ENCODE assay signal across 9 mouse cellular contexts in genomic region chr19:47890489-47891130, GRCm38 (mm10). TPM values are rescaled to one million over a fixed set of nuclear protein-coding genes. Genes with fewer than 3 reads are reported as not detected.
DNase-seq lines count a peak whose midpoint lies in the region; ATAC-seq lines count a peak whose summit lies in the region.
"Had no signal": no experiment of that assay in that cellular context is flagged by ENCODE, and none has a peak within 500 bp of the region (broad histone marks: within the 10 kb centered on the region; RNA-seq: fewer than 3 reads in every experiment).

No protein-coding gene starts in this region.

- no peak for ATAC-seq in lung, embryonic 15.5 days (ENCODE audit: borderline replicate concordance, extremely low read depth, low FRiP score, low TSS enrichment)
- no peak for ATAC-seq in forebrain, embryonic 11.5 days (replicated peaks; ENCODE audit: low FRiP score)
- ATAC-seq: forebrain, postnatal 0 days had no signal

- H3K4me1 ChIP-seq in lung, embryonic 15.5 days: peaks cover 47% of the 10 kb centered on the region
- no peaks in the 10 kb centered on the region for H3K4me1 ChIP-seq in forebrain, embryonic 11.5 days (replicated peaks; ENCODE audit: control insufficient read depth, insufficient read depth, low read length)

- 0 out of 2 replicates have a peak overlapping the region, but pooled peaks have one; percentile 11 for H3K4me3 ChIP-seq in lung, embryonic 15.5 days
- H3K4me3 ChIP-seq in forebrain, embryonic 11.5 days (ENCODE audit: low read depth, low read length): no peak overlapping the region

- DNase-seq in adrenal gland, adult 2 months: peak; percentile 40
- no peak for DNase-seq in adrenal gland, adult 8-10 months
- DNase-seq in 3T3-L1 (ENCODE audit: low read depth, low spot score): peak; percentile 88
- DNase-seq in kidney, adult 11 months: peak; percentile 75
- DNase-seq in left cerebral cortex, postnatal 4 days: no peak
- no peak for DNase-seq in cerebellum, postnatal 36 days
- DNase-seq in forebrain, embryonic 11.5 days (ENCODE audit: low spot score): no peak
- DNase-seq: forebrain, postnatal 0 days had no signal

- H3K9ac ChIP-seq in lung, embryonic 15.5 days: peak overlapping the region; percentile 10; the same call in 1 of the 2 replicates
- no peak overlapping the region for H3K9ac ChIP-seq in forebrain, embryonic 11.5 days (ENCODE audit: low read length)
- H3K9ac ChIP-seq: forebrain, postnatal 0 days had no signal

- H3K27ac ChIP-seq in lung, embryonic 15.5 days: peak overlapping the region; percentile 84
- no peak overlapping the region for H3K27ac ChIP-seq in forebrain, embryonic 11.5 days (ENCODE audit: low read depth, low read length)

- peak overlapping the region; percentile 33 for H3K4me2 ChIP-seq in lung, embryonic 15.5 days
- no peak overlapping the region for H3K4me2 ChIP-seq in forebrain, embryonic 11.5 days (ENCODE audit: low read depth, low read length, severe bottlenecking)

- WGBS in lung, embryonic 15.5 days: 32% methylated on average over 10 of the region's 10 CpGs
- WGBS in forebrain, embryonic 11.5 days: 85% methylated on average over 10 of the region's 10 CpGs

- no peaks in the 10 kb centered on the region for H3K9me3 ChIP-seq in lung, embryonic 15.5 days
- no peaks in the 10 kb centered on the region for H3K9me3 ChIP-seq in forebrain, embryonic 11.5 days (ENCODE audit: control insufficient read depth, low read length)

- H3K36me3 ChIP-seq in lung, embryonic 15.5 days: peaks cover 13% of the 10 kb centered on the region
- no peaks in the 10 kb centered on the region; the same call in 1 of the 2 replicates for H3K36me3 ChIP-seq in forebrain, embryonic 11.5 days (ENCODE audit: control insufficient read depth, insufficient read depth, low read length)

- H3K27me3 ChIP-seq in lung, embryonic 15.5 days: no peaks in the 10 kb centered on the region
- H3K27me3 ChIP-seq in forebrain, embryonic 11.5 days (ENCODE audit: control insufficient read depth, insufficient read depth, low read length): no peaks in the 10 kb centered on the region

- intact Hi-C loops in left cerebral cortex, postnatal 4 days (cut with DNase I): no loop called here

RNA-seq across cellular contexts. Expression of gene Gsto2, which starts 25.3 kb away (rescaled TPM):
- total RNA-seq in adrenal gland, adult 2 months (2021): 1 to 10 TPM; 2.1 to 3.2 TPM
- polyA plus RNA-seq in adrenal gland, adult 2 months (2012; rRNA removed): 0.37 and 0.61 TPM in 2 replicates
- total RNA-seq in adrenal gland, adult 8-10 months (2022): 1 to 10 TPM; 1.0 to 3.4 (median 1.9) TPM
- polyA plus RNA-seq in lung, embryonic 15.5 days (2015; fragmentation: Nextera tagmentation; extraction: Ambion mirVana): 0.84 and 1.1 TPM in 2 replicates
- total RNA-seq in left cerebral cortex, postnatal 4 days (2021): under 1 TPM; 0.78 to 0.93 TPM
- polyA plus RNA-seq in forebrain, embryonic 11.5 days (2014; fragmentation: Nextera tagmentation; extraction: Ambion mirVana): 0.76 and 1.1 TPM in 2 replicates

RNA-seq across cellular contexts. Expression of gene Cfap43, which starts 28.5 kb away (rescaled TPM):
- not detected for total RNA-seq in adrenal gland, adult 2 months (2021)
- 0.06 TPM in 1 of 2 replicates, not detected in the other for polyA plus RNA-seq in adrenal gland, adult 2 months (2012; rRNA removed)
- total RNA-seq in adrenal gland, adult 8-10 months (2022): not detected
- polyA plus RNA-seq in lung, embryonic 15.5 days (2015; fragmentation: Nextera tagmentation; extraction: Ambion mirVana): 0.86 TPM in 2 replicates
- 1 to 10 TPM; 1.2 to 1.7 TPM for total RNA-seq in left cerebral cortex, postnatal 4 days (2021)
- polyA plus RNA-seq in forebrain, embryonic 11.5 days (2014; fragmentation: Nextera tagmentation; extraction: Ambion mirVana): 0.04 and 0.15 TPM in 2 replicates

RNA-seq across cellular contexts. Expression of gene Itprip, which starts 28.5 kb away (rescaled TPM):
- total RNA-seq in adrenal gland, adult 2 months (2021): 10 to 100 TPM; 18.5 to 19.0 TPM
- 9.8 and 12.8 TPM in 2 replicates for polyA plus RNA-seq in adrenal gland, adult 2 months (2012; rRNA removed)
- 10 to 100 TPM; 12.4 to 23.1 (median 17.1) TPM for total RNA-seq in adrenal gland, adult 8-10 months (2022)
- 17.0 and 18.0 TPM in 2 replicates for polyA plus RNA-seq in lung, embryonic 15.5 days (2015; fragmentation: Nextera tagmentation; extraction: Ambion mirVana)
- 1 to 10 TPM; 2.3 to 2.8 TPM for total RNA-seq in left cerebral cortex, postnatal 4 days (2021)
- polyA plus RNA-seq in forebrain, embryonic 11.5 days (2014; fragmentation: Nextera tagmentation; extraction: Ambion mirVana): 18.8 and 20.4 TPM in 2 replicates

RNA-seq across cellular contexts. Expression of gene Gsto1, which starts 35.8 kb away (rescaled TPM):
- 100 to 1,000 TPM; 111 to 151 TPM for total RNA-seq in adrenal gland, adult 2 months (2021)
- polyA plus RNA-seq in adrenal gland, adult 2 months (2012; rRNA removed): 64.5 and 72.3 TPM in 2 replicates
- 10 to 100 TPM; 63.2 to 81.2 (median 73.3) TPM for total RNA-seq in adrenal gland, adult 8-10 months (2022)
- polyA plus RNA-seq in lung, embryonic 15.5 days (2015; fragmentation: Nextera tagmentation; extraction: Ambion mirVana): 88.0 and 96.7 TPM in 2 replicates
- 10 to 100 TPM; 88.3 to 91.0 TPM for total RNA-seq in left cerebral cortex, postnatal 4 days (2021)
- polyA plus RNA-seq in forebrain, embryonic 11.5 days (2014; fragmentation: Nextera tagmentation; extraction: Ambion mirVana): 75.1 and 83.2 TPM in 2 replicates

RNA-seq across cellular contexts. Expression of gene Cfap58, which starts 46.9 kb away (rescaled TPM):
- not detected for total RNA-seq in adrenal gland, adult 2 months (2021)
- polyA plus RNA-seq in adrenal gland, adult 2 months (2012; rRNA removed): not detected in 2 replicates
- total RNA-seq in adrenal gland, adult 8-10 months (2022): under 1 TPM in 3 of 4 experiments, not detected in 1; 0.07 to 0.12 (median 0.11) TPM
- polyA plus RNA-seq in lung, embryonic 15.5 days (2015; fragmentation: Nextera tagmentation; extraction: Ambion mirVana): 0.11 and 0.32 TPM in 2 replicates
- under 1 TPM; 0.36 to 0.77 TPM for total RNA-seq in left cerebral cortex, postnatal 4 days (2021)
- polyA plus RNA-seq in forebrain, embryonic 11.5 days (2014; fragmentation: Nextera tagmentation; extraction: Ambion mirVana): not detected in 2 replicates

Comparison
In these comparisons a context has a peak if more than half of its experiments do, and no peak if none do; other contexts are left out.
1. DNase-seq: peak in adrenal gland, adult 2 months (single experiment), 3T3-L1 (single experiment) and kidney, adult 11 months (single experiment); none in adrenal gland, adult 8-10 months (single experiment), left cerebral cortex, postnatal 4 days (single experiment), cerebellum, postnatal 36 days (0 of 2) and forebrain, embryonic 11.5 days (single experiment).